Mouse (Mus musculus): Measurements from ENCODE around the gene Depp1. TPM values are rescaled to one million over a fixed set of nuclear protein-coding genes. Genes with fewer than 3 reads are reported as not detected.
A peak's percentile ranks its signal among the peaks of the same experiment; 100 is the strongest.

The Depp1 gene
- polyA plus RNA-seq, 1 experiment from 2014 or later, result 0.10 TPM

DNA sequence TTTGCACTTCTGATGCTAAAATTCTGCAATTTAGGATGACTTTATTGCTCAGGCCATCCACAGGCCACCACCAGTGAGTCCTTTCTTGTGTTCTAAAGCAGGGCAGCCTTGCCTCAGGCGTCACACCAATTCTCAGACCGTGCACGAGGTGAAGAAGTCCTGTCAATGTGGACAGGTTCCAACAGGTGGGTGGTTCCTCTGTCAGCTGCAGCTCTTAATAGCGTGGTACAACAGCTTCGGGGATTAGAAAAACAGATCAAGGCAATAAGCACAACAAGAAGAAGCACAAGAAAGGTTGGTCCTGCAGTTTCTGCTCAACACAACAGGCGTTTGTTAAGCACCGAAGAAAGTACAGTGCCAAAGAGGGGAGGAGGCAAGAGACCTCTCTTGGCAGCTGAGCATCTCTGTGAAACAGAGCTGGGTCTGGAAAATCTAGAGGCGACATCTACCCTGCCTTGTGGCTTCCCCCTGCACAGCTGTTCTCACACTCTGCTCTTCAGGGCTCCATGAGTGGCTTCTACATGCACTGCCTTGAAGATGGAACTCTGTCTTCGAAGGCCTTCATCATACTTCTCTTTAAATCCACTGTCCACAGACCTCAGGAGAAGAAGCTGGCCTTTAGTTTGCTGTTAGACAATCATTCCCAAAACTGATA is 13.7 kb upstream of the Depp1 start:
- no peak overlapping the region for H3K27ac ChIP-seq
- 70% methylated on average over 9 of the region's 9 CpGs for WGBS (ENCODE audit: missing documents)

GRCm38 (mm10) chr6:116637496-116637895 is 12.9 kb upstream of the Depp1 start:
- Histone ChIP-seq H3K36me3 (ENCODE audit: inconsistent target) (peaks cover 84% of the 10 kb centered on the region), H3K27ac (no peak overlapping the region), H3K4me3 (ENCODE audit: inconsistent target) (no peak overlapping the region), H3K79me2 (ENCODE audit: inconsistent target) (no peaks in the 10 kb centered on the region)
- 93% methylated on average over 4 of the region's 5 CpGs for WGBS (ENCODE audit: missing documents)

More for the DNA sequence above, 13.7 kb upstream of the Depp1 start:
- Histone ChIP-seq H3K36me3 (ENCODE audit: inconsistent target) (peaks cover 77% of the 10 kb centered on the region), H3K79me2 (ENCODE audit: inconsistent target) (no peaks in the 10 kb centered on the region), H3K4me3 (ENCODE audit: inconsistent target) (no peak overlapping the region)

DNA sequence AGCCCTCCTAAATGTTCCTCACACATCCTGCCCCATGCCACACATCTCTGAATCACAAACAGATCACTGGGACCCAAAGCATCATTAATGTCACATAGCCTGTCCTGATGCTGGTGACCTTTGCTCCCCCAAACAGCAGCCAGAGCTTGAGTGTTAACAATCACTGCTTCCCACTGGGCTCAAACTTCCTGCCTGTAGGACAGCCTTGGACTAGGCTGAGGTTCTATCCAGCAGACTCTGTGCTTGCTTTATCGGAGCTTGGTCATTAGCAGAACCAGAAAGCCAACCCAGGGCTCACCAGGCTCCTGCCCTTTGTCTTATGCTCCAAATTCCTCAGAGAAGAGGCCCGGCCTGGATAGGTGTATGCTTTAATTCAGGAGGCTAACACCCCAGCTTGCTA is 11.5 kb upstream of the Depp1 start:
- WGBS (ENCODE audit: missing documents), result 91% methylated on average over 2 of the region's 2 CpGs
- peaks cover 97% of the 10 kb centered on the region for H3K36me3 ChIP-seq (ENCODE audit: inconsistent target)
- H3K27ac ChIP-seq, result no peak overlapping the region
- no peaks in the 10 kb centered on the region for H3K79me2 ChIP-seq (ENCODE audit: inconsistent target)
- H3K4me3 ChIP-seq (ENCODE audit: inconsistent target), result no peak overlapping the region

DNA sequence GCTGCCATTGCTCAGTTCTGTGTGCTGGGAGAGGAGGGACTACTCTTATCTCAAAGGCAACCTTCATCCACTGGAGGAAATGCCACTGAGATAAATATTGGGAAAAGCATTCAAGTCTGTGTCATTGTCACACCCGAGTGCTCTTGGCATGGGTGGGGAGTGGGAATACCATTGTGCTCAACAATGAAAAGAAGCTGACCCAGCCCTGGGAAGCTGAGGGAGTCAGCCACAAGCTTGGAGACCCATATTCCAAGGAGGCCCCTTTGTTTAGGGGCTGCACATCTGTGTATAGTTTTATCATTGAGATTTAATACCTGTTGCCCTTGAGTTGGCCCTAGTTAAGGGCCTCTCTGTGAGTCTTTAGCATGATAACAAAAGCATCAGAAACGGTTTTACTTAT is 10.7 kb upstream of the Depp1 start:
- H3K79me2 ChIP-seq (ENCODE audit: inconsistent target), result no peaks in the 10 kb centered on the region
- no peak overlapping the region for H3K27ac ChIP-seq
- 100% methylated on average over 2 of the region's 2 CpGs for WGBS (ENCODE audit: missing documents)
- no peak overlapping the region for H3K4me3 ChIP-seq (ENCODE audit: inconsistent target)
- peaks cover 97% of the 10 kb centered on the region for H3K36me3 ChIP-seq (ENCODE audit: inconsistent target)

- Histone ChIP-seq H3K27ac (no peak overlapping the region), H3K4me3 (ENCODE audit: inconsistent target) (no peak overlapping the region), H3K79me2 (ENCODE audit: inconsistent target) (no peaks in the 10 kb centered on the region), H3K36me3 (ENCODE audit: inconsistent target) (peaks cover 99% of the 10 kb centered on the region)
- 98% methylated on average over 11 of the region's 11 CpGs for WGBS (ENCODE audit: missing documents)
These were observed 7.5 kb upstream of the Depp1 start for GRCm38 (mm10) chr6:116642942-116643341.

DNA sequence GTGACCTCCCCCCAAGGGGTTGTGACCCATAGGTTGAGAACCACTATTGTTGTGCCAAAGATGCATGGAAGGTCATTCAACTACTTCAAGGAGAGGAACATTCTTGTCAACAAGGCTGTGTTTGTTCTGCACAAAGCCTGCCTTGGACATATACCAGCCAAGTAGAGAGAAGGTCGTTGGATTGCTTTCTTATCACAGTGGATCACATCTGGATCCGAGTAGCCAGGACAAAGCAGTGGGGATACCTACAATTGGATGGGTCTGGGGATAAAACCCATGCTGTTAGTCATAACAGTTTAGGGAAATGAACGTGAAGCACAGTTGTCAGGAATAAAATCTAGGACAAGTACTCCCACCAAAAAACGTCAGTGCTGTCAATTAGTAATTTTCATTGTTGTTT is 6.5 kb upstream of the Depp1 start:
- no peak overlapping the region for H3K4me3 ChIP-seq (ENCODE audit: inconsistent target)
- 95% methylated on average over 4 of the region's 4 CpGs for WGBS (ENCODE audit: missing documents)
- H3K79me2 ChIP-seq (ENCODE audit: inconsistent target), result no peaks in the 10 kb centered on the region
- peaks cover 97% of the 10 kb centered on the region for H3K36me3 ChIP-seq (ENCODE audit: inconsistent target)
- no peak overlapping the region for H3K27ac ChIP-seq

DNA sequence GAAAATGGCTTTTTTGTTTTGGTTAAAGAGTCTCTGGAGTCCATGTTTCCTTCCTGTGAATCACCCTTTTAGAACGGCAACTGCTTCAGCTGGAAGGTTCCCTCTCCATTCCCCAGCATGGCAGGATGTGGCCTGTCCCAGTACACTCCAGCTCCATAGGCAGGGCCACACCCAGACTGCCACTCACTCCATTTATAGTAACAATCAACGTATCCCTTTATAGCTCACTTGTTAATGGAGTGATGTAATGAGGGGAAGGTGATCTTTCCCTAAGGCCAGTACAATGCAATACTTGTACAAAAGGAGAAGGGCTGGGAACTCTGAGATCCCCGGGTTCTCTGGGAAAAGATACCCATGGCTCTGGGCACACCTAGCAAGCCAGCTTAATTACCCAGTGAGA is 6.1 kb upstream of the Depp1 start:
- 41% methylated on average over 3 of the region's 3 CpGs for WGBS (ENCODE audit: missing documents)

GRCm38 (mm10) chr6:116647763-116648162 is 2.6 kb upstream of the Depp1 start:
- Histone ChIP-seq H3K27ac (no peak overlapping the region), H3K79me2 (ENCODE audit: inconsistent target) (peaks cover 15% of the 10 kb centered on the region; the same call in 1 of the 2 replicates), H3K36me3 (ENCODE audit: inconsistent target) (peaks cover 92% of the 10 kb centered on the region), H3K4me3 (ENCODE audit: inconsistent target) (no peak overlapping the region)
- WGBS (ENCODE audit: missing documents), result 92% methylated on average over 12 of the region's 12 CpGs

More for the DNA sequence above, 6.1 kb upstream of the Depp1 start:
- no peak overlapping the region for H3K27ac ChIP-seq
- H3K79me2 ChIP-seq (ENCODE audit: inconsistent target), result no peaks in the 10 kb centered on the region; the same call in 1 of the 2 replicates
- no peak overlapping the region for H3K4me3 ChIP-seq (ENCODE audit: inconsistent target)
- H3K36me3 ChIP-seq (ENCODE audit: inconsistent target), result peaks cover 93% of the 10 kb centered on the region

GRCm38 (mm10) chr6:116649811-116650210 is 598 bp upstream of the Depp1 start:
- WGBS (ENCODE audit: missing documents), result 57% methylated on average over 7 of the region's 7 CpGs
- Histone ChIP-seq H3K79me2 (ENCODE audit: inconsistent target) (peaks cover 34% of the 10 kb centered on the region; the same call in 1 of the 2 replicates), H3K36me3 (ENCODE audit: inconsistent target) (peaks cover 84% of the 10 kb centered on the region), H3K4me3 (ENCODE audit: inconsistent target) (no peak overlapping the region), H3K27ac (no peak overlapping the region)

DNA sequence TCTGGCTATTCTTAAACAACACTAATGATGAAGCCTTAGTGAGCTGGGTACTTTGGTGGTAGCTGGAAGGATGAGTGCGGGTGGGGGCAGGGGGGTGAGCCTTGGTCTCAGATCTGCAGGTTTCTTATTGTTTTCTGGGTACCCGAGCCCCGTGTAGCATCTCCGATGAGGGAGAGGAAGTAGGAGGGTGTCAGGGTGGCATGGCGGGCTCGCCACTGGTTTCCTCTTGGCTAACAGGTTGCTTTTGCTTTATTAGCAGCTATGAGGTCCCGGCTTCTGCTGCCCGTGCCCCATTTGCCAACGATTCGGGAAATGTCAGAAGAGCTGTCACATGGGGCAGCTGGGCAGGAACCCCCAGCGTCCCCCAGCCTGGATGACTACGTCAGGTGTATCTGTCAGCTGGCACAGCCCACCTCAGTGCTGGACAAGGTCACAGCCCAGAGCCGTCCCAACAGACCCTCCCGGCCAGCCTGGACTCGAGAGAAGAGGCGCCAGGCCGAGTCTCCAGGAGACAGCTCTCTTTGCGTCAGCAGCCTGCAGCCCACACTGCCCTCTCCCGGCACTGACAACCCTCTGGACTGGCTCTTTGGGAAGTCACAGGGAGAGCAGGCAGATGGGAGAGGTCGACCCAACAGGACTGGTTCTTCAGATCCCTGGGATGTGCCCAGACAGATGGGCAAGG is 1.2 kb downstream of the Depp1 start:
- Histone ChIP-seq H3K27ac (no peak overlapping the region), H3K36me3 (ENCODE audit: inconsistent target) (peaks cover 77% of the 10 kb centered on the region), H3K4me3 (ENCODE audit: inconsistent target) (no peak overlapping the region), H3K79me2 (ENCODE audit: inconsistent target) (peaks cover 46% of the 10 kb centered on the region; the same call in 1 of the 2 replicates)
- WGBS (ENCODE audit: missing documents), result 31% methylated on average over 20 of the region's 20 CpGs

DNA sequence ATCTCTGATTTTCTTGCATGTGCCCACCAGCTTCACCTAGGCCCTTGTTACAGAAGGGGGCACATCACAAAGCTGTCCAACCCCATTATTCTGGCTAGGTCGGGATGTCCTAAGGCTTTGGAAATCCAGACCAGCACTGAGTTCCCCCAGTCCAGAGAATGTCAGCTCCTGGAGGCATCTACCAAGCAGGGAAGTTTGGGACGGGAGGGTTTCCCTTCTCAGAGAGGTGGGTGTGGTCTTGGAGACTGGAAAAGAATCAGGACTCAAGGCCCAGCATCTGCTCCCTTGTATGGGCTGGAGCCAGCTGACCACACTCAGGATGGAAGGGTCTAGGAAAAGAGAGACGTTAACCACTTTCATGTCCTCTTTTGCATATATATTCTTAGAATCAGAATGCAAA is 2.8 kb downstream of the Depp1 start:
- Histone ChIP-seq H3K79me2 (ENCODE audit: inconsistent target) (peaks cover 46% of the 10 kb centered on the region; the same call in 1 of the 2 replicates), H3K27ac (no peak overlapping the region), H3K36me3 (ENCODE audit: inconsistent target) (peaks cover 76% of the 10 kb centered on the region), H3K4me3 (ENCODE audit: inconsistent target) (no peak overlapping the region)
- WGBS (ENCODE audit: missing documents), result 66% methylated on average over 3 of the region's 3 CpGs

DNA sequence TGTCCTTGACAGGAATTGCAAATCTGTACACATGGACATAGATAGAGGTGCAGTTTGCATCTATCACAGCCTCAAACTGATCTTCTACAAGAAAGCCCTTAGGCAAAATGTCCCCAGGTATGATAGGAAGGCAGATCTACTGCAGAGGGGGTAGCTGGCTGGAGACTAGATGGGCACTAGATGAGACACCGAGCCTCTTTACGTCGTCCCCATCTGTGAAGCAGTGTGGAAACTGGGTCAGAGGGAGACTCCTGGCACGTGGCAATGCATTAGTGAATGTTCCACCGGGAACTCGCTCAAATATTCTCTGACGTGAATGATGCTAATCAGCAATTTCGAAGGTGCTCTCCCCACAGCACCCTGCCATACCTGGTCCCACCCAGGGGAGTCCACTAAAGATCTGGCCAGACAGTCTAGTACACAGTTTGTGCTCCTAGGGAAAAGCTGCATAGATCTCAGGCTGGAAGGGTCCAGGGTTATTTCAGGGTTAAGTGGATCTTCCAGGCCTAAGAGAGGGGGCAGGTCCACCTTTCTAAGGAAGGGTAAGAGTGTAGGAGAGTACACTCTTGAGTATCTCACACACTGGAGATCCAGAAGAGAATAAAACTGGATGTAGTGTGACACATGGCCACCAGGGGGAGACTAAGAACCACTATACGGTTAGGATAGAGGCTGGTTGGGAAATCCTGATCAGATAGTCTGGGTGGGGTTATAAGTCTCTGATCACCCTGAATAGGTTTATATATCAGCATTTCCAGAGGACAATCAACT is 3.5 kb downstream of the Depp1 start:
- peaks cover 46% of the 10 kb centered on the region; the same call in 1 of the 2 replicates for H3K79me2 ChIP-seq (ENCODE audit: inconsistent target)
- WGBS (ENCODE audit: missing documents), result 70% methylated on average over 9 of the region's 9 CpGs
- H3K27ac ChIP-seq, result no peak overlapping the region
- no peak overlapping the region for H3K4me3 ChIP-seq (ENCODE audit: inconsistent target)
- H3K36me3 ChIP-seq (ENCODE audit: inconsistent target), result peaks cover 77% of the 10 kb centered on the region

- Histone ChIP-seq H3K36me3 (ENCODE audit: inconsistent target) (peaks cover 40% of the 10 kb centered on the region), H3K4me3 (ENCODE audit: inconsistent target) (no peak overlapping the region), H3K79me2 (ENCODE audit: inconsistent target) (peaks cover 93% of the 10 kb centered on the region), H3K27ac (peak overlapping the region; percentile 83)
- WGBS (ENCODE audit: missing documents), result 71% methylated on average over 2 of the region's 2 CpGs
These were observed 13.0 kb downstream of the Depp1 start for GRCm38 (mm10) chr6:116663364-116663763.

- peaks cover 34% of the 10 kb centered on the region for H3K36me3 ChIP-seq (ENCODE audit: inconsistent target)
- 21% methylated on average over 6 of the region's 6 CpGs for WGBS (ENCODE audit: missing documents)
- H3K27ac ChIP-seq, result peak overlapping the region; percentile 83
- no peak overlapping the region for H3K4me3 ChIP-seq (ENCODE audit: inconsistent target)
- peaks cover 100% of the 10 kb centered on the region for H3K79me2 ChIP-seq (ENCODE audit: inconsistent target)
These were observed 13.6 kb downstream of the Depp1 start for GRCm38 (mm10) chr6:116664031-116664430.

DNA sequence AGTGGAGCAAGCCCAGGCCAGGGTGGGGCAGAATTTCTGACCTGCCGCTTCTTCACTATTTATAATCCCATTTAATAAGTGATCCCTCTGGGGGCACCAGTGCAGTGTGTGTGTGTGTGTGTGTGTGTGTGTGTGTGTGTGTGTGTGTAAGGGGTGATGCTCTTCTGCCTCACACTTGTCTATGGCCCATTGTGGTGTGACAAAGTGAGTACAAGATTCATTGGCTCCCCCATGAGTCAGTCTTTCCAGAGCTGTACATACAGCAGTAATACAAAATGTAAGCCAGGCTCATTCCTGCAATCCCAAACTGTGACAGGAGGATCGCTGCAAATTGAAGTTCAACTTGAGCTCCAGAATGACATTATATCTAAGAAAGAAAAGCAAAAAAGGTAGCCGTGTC is 14.4 kb downstream of the Depp1 start:
- no peak overlapping the region for H3K4me3 ChIP-seq (ENCODE audit: inconsistent target)
- H3K27ac ChIP-seq, result peak overlapping the region; percentile 83
- 91% methylated on average over 3 of the region's 3 CpGs for WGBS (ENCODE audit: missing documents)
- peaks cover 100% of the 10 kb centered on the region for H3K79me2 ChIP-seq (ENCODE audit: inconsistent target)
- peaks cover 26% of the 10 kb centered on the region for H3K36me3 ChIP-seq (ENCODE audit: inconsistent target)
